Mouse (Mus musculus) midbrain, embryonic 14.5 days (tissue): ENCODE data around the gene Ahdc1. TPM values are rescaled to one million over a fixed set of nuclear protein-coding genes. Genes with fewer than 3 reads are reported as not detected.
A peak's percentile ranks its signal among the peaks of the same experiment; 100 is the strongest.

Source experiments
- ATAC-seq: fragments of 200-750 bp; cut with Nextera tagmentation; 2 replicates; pipeline ENCODE4 v1.8.0; 2017; ENCODE audit warnings: moderate number of reproducible peaks, moderate library complexity; ENCODE audit not compliant: low FRiP score, low TSS enrichment
- DNase-seq: peaks from one replicate; pipeline ENCODE4 v3.0.0-alpha.2; 2015
- H3K27ac ChIP-seq: fragments of 300-500 bp; sonication (generic); replicated peaks from 2 replicates; pipeline ENCODE4 v1.5.1; 2014; ENCODE audit warnings: mild to moderate bottlenecking, low read depth, low read length, moderate library complexity
- H3K27me3 ChIP-seq: fragments of 300-500 bp; sonication (generic); 2 replicates; pipeline ENCODE4 v1.6.1; 2014; ENCODE audit warnings: low read length, control low read depth, mixed read lengths; ENCODE audit not compliant: control insufficient read depth, insufficient read depth
- H3K36me3 ChIP-seq: fragments of 300-500 bp; sonication (generic); 2 replicates; pipeline ENCODE4 v1.6.1; 2014; ENCODE audit warnings: low read length, control low read depth; ENCODE audit not compliant: control insufficient read depth, insufficient read depth
- H3K4me1 ChIP-seq: fragments of 300-500 bp; sonication (generic); 2 replicates; pipeline ENCODE4 v1.6.1; 2014; ENCODE audit warnings: mild to moderate bottlenecking, antibody characterized with exemption, low read length, control low read depth; ENCODE audit not compliant: control insufficient read depth, insufficient read depth
- H3K4me2 ChIP-seq: fragments of 300-500 bp; sonication (generic); 2 replicates; pipeline ENCODE4 v1.6.1; 2014; ENCODE audit warnings: mild to moderate bottlenecking, low read length, moderate library complexity
- H3K4me3 ChIP-seq: fragments of 300-500 bp; sonication (generic); replicated peaks from 2 replicates; pipeline ENCODE4 v1.5.1; 2014; ENCODE audit warnings: low read depth, low read length
- H3K9ac ChIP-seq: fragments of 300-500 bp; sonication (generic); replicated peaks from 2 replicates; pipeline ENCODE4 v1.6.1; 2014; ENCODE audit warnings: mild to moderate bottlenecking, low read length, moderate library complexity
- H3K9me3 ChIP-seq: fragments of 300-500 bp; sonication (generic); 2 replicates; pipeline ENCODE4 v1.6.1; 2016; ENCODE audit warnings: low read length, control low read depth, mixed read lengths; ENCODE audit not compliant: control insufficient read depth
- WGBS: fragments of 180-500 bp; shearing (Covaris S2); extraction: QIAGEN DNeasy Blood & Tissue Kit; methylation state at CpG from one replicate; pipeline ENCODE4 v1.1.7; 2014; 5-methylcytosine and 5-hydroxymethylcytosine counted together
- polyA plus RNA-seq: library from polyadenylated mRNA; unstranded; fragments of >200 nt; fragmentation: Nextera tagmentation; extraction: Ambion mirVana; gene quantifications from 2 replicates; pipeline ENCODE4 v1.2.1, GENCODE M21; 2014

Ahdc1 gene
- polyA plus RNA-seq, 1 experiment from 2014 or later, result 13.0 TPM

- peak overlapping the region; percentile 98 for H3K9ac ChIP-seq
- H3K4me2 ChIP-seq, result peak overlapping the region; percentile 98
- H3K4me3 ChIP-seq, result peak overlapping the region; percentile 95
- ATAC-seq (peak; percentile 19), DNase-seq (peak; percentile 65)
- H3K36me3 ChIP-seq, result no peaks in the 10 kb centered on the region
- H3K27me3 ChIP-seq, result peaks cover 14% of the 10 kb centered on the region
- H3K9me3 ChIP-seq, result no peaks in the 10 kb centered on the region
- 2% methylated on average over 18 of the region's 18 CpGs for WGBS
- H3K4me1 ChIP-seq, result peaks cover 48% of the 10 kb centered on the region
- peak overlapping the region; percentile 96 for H3K27ac ChIP-seq
Measured at GRCm38 (mm10) chr4:133013266-133013891, 2.3 kb downstream of the Ahdc1 start.

- peaks cover 14% of the 10 kb centered on the region for H3K27me3 ChIP-seq
- DNase-seq (no peak), ATAC-seq (no peak)
- H3K4me1 ChIP-seq, result peaks cover 48% of the 10 kb centered on the region
- no peaks in the 10 kb centered on the region for H3K9me3 ChIP-seq
- H3K4me3 ChIP-seq, result peak overlapping the region; percentile 95
- no peaks in the 10 kb centered on the region for H3K36me3 ChIP-seq
- peak overlapping the region; percentile 96 for H3K27ac ChIP-seq
- peak overlapping the region; percentile 98 for H3K9ac ChIP-seq
- WGBS, result 15% methylated on average over 5 of the region's 5 CpGs
- peak overlapping the region; percentile 98 for H3K4me2 ChIP-seq
Measured at GRCm38 (mm10) chr4:133014088-133014487, 3.0 kb downstream of the Ahdc1 start.

- no peak for ATAC-seq
- peak overlapping the region; percentile 37 for H3K9ac ChIP-seq
- H3K4me2 ChIP-seq, result peak overlapping the region; percentile 98
- H3K27me3 ChIP-seq, result peaks cover 7% of the 10 kb centered on the region
- no peaks in the 10 kb centered on the region for H3K36me3 ChIP-seq
- H3K4me3 ChIP-seq, result peak overlapping the region; percentile 95
- 0 out of 2 replicates have a peak overlapping the region, but pooled peaks have one; percentile 96 for H3K27ac ChIP-seq
- peak; percentile 26 for DNase-seq
- H3K4me1 ChIP-seq, result peaks cover 51% of the 10 kb centered on the region
- WGBS, result 16% methylated on average over 10 of the region's 10 CpGs
- no peaks in the 10 kb centered on the region for H3K9me3 ChIP-seq
Measured at GRCm38 (mm10) chr4:133014896-133015709, 4.0 kb downstream of the Ahdc1 start.

GRCm38 (mm10) chr4:133015710-133016651 is 4.9 kb downstream of the Ahdc1 start:
- Histone ChIP-seq H3K27ac (peak overlapping the region; percentile 33; the same call in 1 of the 2 replicates), H3K9me3 (no peaks in the 10 kb centered on the region), H3K27me3 (no peaks in the 10 kb centered on the region; the same call in 1 of the 2 replicates), H3K4me1 (peaks cover 60% of the 10 kb centered on the region), H3K9ac (peak overlapping the region; percentile 38; the same call in 1 of the 2 replicates), H3K4me3 (no peak overlapping the region), H3K36me3 (no peaks in the 10 kb centered on the region), H3K4me2 (peak overlapping the region; percentile 98)
- WGBS, result 36% methylated on average over 9 of the region's 9 CpGs
- peak; percentile 45 for DNase-seq
- no peak for ATAC-seq

- Histone ChIP-seq H3K9ac (peak overlapping the region; percentile 38; the same call in 1 of the 2 replicates), H3K9me3 (no peaks in the 10 kb centered on the region), H3K36me3 (no peaks in the 10 kb centered on the region), H3K4me1 (peaks cover 69% of the 10 kb centered on the region), H3K4me2 (peak overlapping the region; percentile 98), H3K27me3 (no peaks in the 10 kb centered on the region), H3K4me3 (no peak overlapping the region), H3K27ac (0 out of 2 replicates have a peak overlapping the region, but pooled peaks have one; percentile 33)
- 46% methylated on average over 4 of the region's 4 CpGs for WGBS
- ATAC-seq (no peak), DNase-seq (no peak)
Measured at GRCm38 (mm10) chr4:133016677-133017415, 5.8 kb downstream of the Ahdc1 start.

- no peak overlapping the region for H3K9ac ChIP-seq
Measured at GRCm38 (mm10) chr4:133017597-133018262, 6.7 kb downstream of the Ahdc1 start.

GRCm38 (mm10) chr4:133018263-133018798 is 7.3 kb downstream of the Ahdc1 start:
- Histone ChIP-seq H3K4me3 (no peak overlapping the region), H3K9me3 (no peaks in the 10 kb centered on the region), H3K27ac (no peak overlapping the region), H3K4me1 (peaks cover 79% of the 10 kb centered on the region), H3K9ac (no peak overlapping the region), H3K36me3 (no peaks in the 10 kb centered on the region), H3K4me2 (no peak overlapping the region), H3K27me3 (no peaks in the 10 kb centered on the region)
- 74% methylated on average over 3 of the region's 3 CpGs for WGBS
- DNase-seq, result no peak
- ATAC-seq, result no peak

More at GRCm38 (mm10) chr4:133017597-133018262, 6.7 kb downstream of the Ahdc1 start:
- H3K9me3 ChIP-seq, result no peaks in the 10 kb centered on the region
- ATAC-seq (no peak), DNase-seq (no peak)
- no peaks in the 10 kb centered on the region for H3K27me3 ChIP-seq
- no peaks in the 10 kb centered on the region for H3K36me3 ChIP-seq
- no peak overlapping the region for H3K27ac ChIP-seq
- no peak overlapping the region for H3K4me2 ChIP-seq
- peaks cover 77% of the 10 kb centered on the region for H3K4me1 ChIP-seq
- no peak overlapping the region for H3K4me3 ChIP-seq
- 72% methylated on average over 6 of the region's 6 CpGs for WGBS
